Comparison of ENCODE assay signal across 12 mouse cellular contexts in genomic region chr14:73508630-73509395, GRCm38 (mm10). TPM values are rescaled to one million over a fixed set of nuclear protein-coding genes. Genes with fewer than 3 reads are reported as not detected.
DNase-seq lines count a peak whose midpoint lies in the region; ATAC-seq and TF ChIP-seq lines count a peak whose summit lies in the region.
"Had no signal": no experiment of that assay in that cellular context is flagged by ENCODE, and none has a peak within 500 bp of the region (broad histone marks: within the 10 kb centered on the region; RNA-seq: fewer than 3 reads in every experiment).

No protein-coding gene starts in this region.

- H3K4me3 ChIP-seq in midbrain, postnatal 0 days (ENCODE audit: low read depth, low read length): no peak overlapping the region

- H3K9ac ChIP-seq in midbrain, postnatal 0 days (replicated peaks; ENCODE audit: low read length, poor library complexity, severe bottlenecking): no peak overlapping the region
- H3K9ac ChIP-seq: embryonic facial prominence, embryonic 12.5 days; embryonic facial prominence, embryonic 15.5 days; forebrain, postnatal 0 days; hindbrain, embryonic 12.5 days; hindbrain, embryonic 15.5 days had no signal

- H3K36me3 ChIP-seq in midbrain, postnatal 0 days (ENCODE audit: insufficient read depth, low read length): no peaks in the 10 kb centered on the region

- no peak for TF ChIP-seq CTCF in midbrain, postnatal 0 days (IDR thresholded peaks at IDR 0.05)

- H3K9me3 ChIP-seq in midbrain, postnatal 0 days (ENCODE audit: low read length): no peaks in the 10 kb centered on the region
- H3K9me3 ChIP-seq: embryonic facial prominence, embryonic 12.5 days; embryonic facial prominence, embryonic 15.5 days; hindbrain, embryonic 12.5 days; hindbrain, embryonic 15.5 days had no signal

- peak; percentile 16 for DNase-seq in CD4-positive, CD25-positive, alpha-beta regulatory T cell, adult 2 months (ENCODE audit: low read depth, low spot score)
- DNase-seq in CD4-positive helper T cell, adult 2 months (ENCODE audit: low read depth, low spot score): peak; percentile 7
- DNase-seq in naive thymus-derived CD4-positive, alpha-beta T cell, adult 2 months (ENCODE audit: low read depth): peak; percentile 23
- DNase-seq in cerebellum, postnatal 14 days: no peak
- no peak for DNase-seq in midbrain, postnatal 0 days (ENCODE audit: low spot score)

- H3K4me2 ChIP-seq in midbrain, postnatal 0 days (ENCODE audit: low read depth, low read length, poor library complexity, severe bottlenecking): no peak overlapping the region
- H3K4me2 ChIP-seq: embryonic facial prominence, embryonic 15.5 days; heart, embryonic 11.5 days; hindbrain, embryonic 12.5 days had no signal

- 95% methylated on average over 6 of the region's 6 CpGs for WGBS in midbrain, postnatal 0 days

- peaks cover 7% of the 10 kb centered on the region; the same call in 1 of the 2 replicates for H3K4me1 ChIP-seq in midbrain, postnatal 0 days (ENCODE audit: insufficient read depth, low read length)

- ATAC-seq in CD4-positive, CD25-positive, alpha-beta regulatory T cell, adult 4 months: no peak
- no peak for ATAC-seq in midbrain, postnatal 0 days (ENCODE audit: low FRiP score)

- no peaks in the 10 kb centered on the region for H3K27me3 ChIP-seq in midbrain, postnatal 0 days (ENCODE audit: insufficient read depth, low read length)
- H3K27me3 ChIP-seq: embryonic facial prominence, embryonic 12.5 days; embryonic facial prominence, embryonic 15.5 days; hindbrain, embryonic 15.5 days had no signal

- H3K27ac ChIP-seq in midbrain, postnatal 0 days (ENCODE audit: low read depth, low read length): no peak overlapping the region
- H3K27ac ChIP-seq: embryonic facial prominence, embryonic 12.5 days; embryonic facial prominence, embryonic 15.5 days; hindbrain, embryonic 12.5 days; hindbrain, embryonic 15.5 days had no signal

RNA-seq across cellular contexts. Expression of gene Med4, which starts 1.0 kb away (rescaled TPM):
- 10 to 100 TPM; 73.3 to 88.7 TPM for polyA plus RNA-seq in CD4-positive, CD25-positive, alpha-beta regulatory T cell, adult 4 months (2017; shearing (Covaris generic))
- 25.2 and 25.6 TPM in 2 replicates for total RNA-seq in midbrain, postnatal 0 days (2014; rRNA removed)
- polyA plus RNA-seq in midbrain, postnatal 0 days (2015; fragmentation: Nextera tagmentation; extraction: Ambion mirVana): 80.6 and 81.7 TPM in 2 replicates

RNA-seq across cellular contexts. Expression of gene Sucla2, which starts 16.3 kb away (rescaled TPM):
- polyA plus RNA-seq in CD4-positive, CD25-positive, alpha-beta regulatory T cell, adult 4 months (2017; shearing (Covaris generic)): 10 to 100 TPM; 75.7 to 78.3 TPM
- 70.5 and 96.7 TPM in 2 replicates for total RNA-seq in midbrain, postnatal 0 days (2014; rRNA removed)
- polyA plus RNA-seq in midbrain, postnatal 0 days (2015; fragmentation: Nextera tagmentation; extraction: Ambion mirVana): 149 and 150 TPM in 2 replicates

RNA-seq across cellular contexts. Expression of gene Nudt15, which starts 39.2 kb away (rescaled TPM):
- 1 to 10 TPM; 3.9 to 4.4 TPM for polyA plus RNA-seq in CD4-positive, CD25-positive, alpha-beta regulatory T cell, adult 4 months (2017; shearing (Covaris generic))
- 6.7 and 8.9 TPM in 2 replicates for total RNA-seq in midbrain, postnatal 0 days (2014; rRNA removed)
- 9.4 and 10.9 TPM in 2 replicates for polyA plus RNA-seq in midbrain, postnatal 0 days (2015; fragmentation: Nextera tagmentation; extraction: Ambion mirVana)

Comparison
In these comparisons a context has a peak if more than half of its experiments do, and no peak if none do; other contexts are left out.
1. DNase-seq: peak in CD4-positive, CD25-positive, alpha-beta regulatory T cell, adult 2 months (single experiment), CD4-positive helper T cell, adult 2 months (single experiment) and naive thymus-derived CD4-positive, alpha-beta T cell, adult 2 months (single experiment); none in cerebellum, postnatal 14 days (0 of 2) and midbrain, postnatal 0 days (single experiment).